Mouse (Mus musculus) lung, embryonic 14.5 days (tissue): Measurements from ENCODE around the gene Ap5s1. TPM values are rescaled to one million over a fixed set of nuclear protein-coding genes. Genes with fewer than 3 reads are reported as not detected.
"Not testable (repeated sequence)": the region's sequence is repeated elsewhere in the genome, so short reads cannot be mapped to it uniquely, and the experiment has no call there.

Experiments
- ATAC-seq: fragments of 200-750 bp; cut with Nextera tagmentation; 2 replicates; pipeline ENCODE4 v1.8.0; 2017; ENCODE audit warnings: mild to moderate bottlenecking, moderate TSS enrichment, moderate library complexity; ENCODE audit not compliant: insufficient read depth
- DNase-seq: peaks from one replicate; pipeline ENCODE4 v3.0.0-alpha.2; 2015
- H3K27ac ChIP-seq: fragments of 300-500 bp; sonication (generic); 2 replicates; pipeline ENCODE4 v1.5.1; 2014; ENCODE audit warnings: low read depth, mild to moderate bottlenecking, moderate library complexity
- H3K27me3 ChIP-seq: fragments of 300-500 bp; sonication (generic); 2 replicates; pipeline ENCODE4 v1.6.1; 2014; ENCODE audit warnings: low read length, control low read depth; ENCODE audit not compliant: insufficient read depth
- H3K36me3 ChIP-seq: fragments of 300-500 bp; sonication (generic); 2 replicates; pipeline ENCODE4 v1.6.1; 2014; ENCODE audit warnings: control low read depth; ENCODE audit not compliant: insufficient read depth
- H3K4me1 ChIP-seq: fragments of 300-500 bp; sonication (generic); 2 replicates; pipeline ENCODE4 v1.6.1; 2014; ENCODE audit warnings: antibody characterized with exemption, control low read depth; ENCODE audit not compliant: insufficient read depth
- H3K4me2 ChIP-seq: fragments of 300-500 bp; sonication (generic); 2 replicates; pipeline ENCODE4 v1.6.1; 2014; ENCODE audit warnings: mild to moderate bottlenecking
- H3K4me3 ChIP-seq: fragments of 300-500 bp; sonication (generic); 2 replicates; pipeline ENCODE4 v1.5.1; 2014; ENCODE audit warnings: low read depth, low read length
- H3K9ac ChIP-seq: fragments of 300-500 bp; sonication (generic); 2 replicates; pipeline ENCODE4 v1.6.1; 2014
- H3K9me3 ChIP-seq: fragments of 300-500 bp; sonication (generic); 2 replicates; pipeline ENCODE4 v1.6.1; 2016; ENCODE audit warnings: low read depth, low read length, control low read depth
- CTCF ChIP-seq: IDR thresholded peaks from 2 replicates; pipeline ENCODE4 v1.5.1; 2016; ENCODE audit warnings: antibody characterized with exemption, low read depth
- WGBS: fragments of 180-500 bp; shearing (Covaris S2); extraction: QIAGEN DNeasy Blood & Tissue Kit; methylation state at CpG from one replicate; pipeline ENCODE4 v1.1.7; 2014; 5-methylcytosine and 5-hydroxymethylcytosine counted together
- polyA plus RNA-seq: library from polyadenylated mRNA; unstranded; fragments of >200 nt; fragmentation: Nextera tagmentation; extraction: Ambion mirVana; gene quantifications from 2 replicates; pipeline ENCODE4 v1.2.1, GENCODE M21; 2014

Ap5s1 gene
- polyA plus RNA-seq, 1 experiment from 2014 or later = 24.5 TPM

GRCm38 (mm10) chr2:131221853-131222515 lies 15.1 kb downstream of the Ap5s1 start:
- Histone ChIP-seq H3K27me3 (no peaks in the 10 kb centered on the region), H3K9ac (no peak overlapping the region), H3K36me3 (no peaks in the 10 kb centered on the region), H3K27ac (no peak overlapping the region; the same call in 1 of the 2 replicates), H3K9me3 (no peaks in the 10 kb centered on the region), H3K4me1 (no peaks in the 10 kb centered on the region; the same call in 1 of the 2 replicates), H3K4me3 (no peak overlapping the region), H3K4me2 (no peak overlapping the region)
- no peak for TF ChIP-seq CTCF
- WGBS = 52% methylated on average over 3 of the region's 3 CpGs
- DNase-seq (no peak), ATAC-seq (no peak)

DNA sequence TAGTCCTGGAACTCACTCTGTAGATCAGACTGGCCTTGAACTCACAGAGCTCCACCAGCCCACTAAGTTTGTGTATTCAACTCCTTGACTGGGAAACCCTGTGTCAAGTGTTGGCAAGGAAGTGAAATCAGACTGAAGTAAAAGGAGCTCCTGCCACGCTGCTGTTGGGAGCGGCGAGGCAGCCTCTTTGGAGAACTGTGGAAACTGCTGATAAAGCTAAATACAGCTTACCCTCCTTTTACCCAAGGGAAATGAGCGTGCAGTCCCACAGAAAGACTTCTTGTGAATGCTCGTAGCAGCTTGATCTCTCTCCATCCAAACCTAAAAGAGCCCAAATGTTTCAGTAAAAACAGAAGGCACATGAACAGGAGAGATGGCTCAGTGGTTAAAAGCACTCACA lies 15.7 kb downstream of the Ap5s1 start:
- H3K4me2 ChIP-seq = no peak overlapping the region
- no peaks in the 10 kb centered on the region for H3K9me3 ChIP-seq
- ATAC-seq = no peak
- WGBS = 34% methylated on average over 5 of the region's 5 CpGs
- TF ChIP-seq CTCF = no peak
- no peak overlapping the region; the same call in 1 of the 2 replicates for H3K27ac ChIP-seq
- H3K9ac ChIP-seq = no peak overlapping the region
- DNase-seq = peak; percentile 34
- no peaks in the 10 kb centered on the region; the same call in 1 of the 2 replicates for H3K4me1 ChIP-seq
- H3K27me3 ChIP-seq = no peaks in the 10 kb centered on the region
- no peaks in the 10 kb centered on the region for H3K36me3 ChIP-seq
- H3K4me3 ChIP-seq = no peak overlapping the region

DNA sequence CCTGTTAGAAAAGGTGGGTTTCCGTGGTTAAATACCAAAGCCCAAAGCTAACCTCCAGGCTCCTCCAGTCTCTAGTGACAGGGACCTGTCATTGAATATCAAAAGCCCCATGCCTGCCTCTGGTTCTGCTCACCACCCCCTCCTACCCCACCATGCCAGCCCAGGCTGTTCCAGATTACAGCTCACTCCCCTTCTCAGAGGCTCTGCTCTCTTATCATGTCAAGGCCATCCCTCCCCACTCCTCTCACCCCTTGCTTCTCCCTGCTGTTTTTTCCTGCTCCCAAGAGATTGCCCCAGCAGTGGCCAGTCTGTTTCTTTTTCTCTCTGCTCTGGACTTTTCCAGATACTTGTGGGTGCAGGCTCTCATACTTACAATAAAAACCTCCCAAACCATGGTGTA lies 16.7 kb downstream of the Ap5s1 start:
- H3K4me3 ChIP-seq = no peak overlapping the region
- H3K9ac ChIP-seq = no peak overlapping the region
- WGBS = 69% methylated on average over 1 of the region's 1 CpGs
- no peak overlapping the region for H3K4me2 ChIP-seq
- ATAC-seq = peak; percentile 63; the same call in 1 of the 2 replicates
- H3K36me3 ChIP-seq = no peaks in the 10 kb centered on the region
- DNase-seq = no peak
- no peak overlapping the region for H3K27ac ChIP-seq
- TF ChIP-seq CTCF = no peak
- no peaks in the 10 kb centered on the region; the same call in 1 of the 2 replicates for H3K4me1 ChIP-seq
- H3K9me3 ChIP-seq = no peaks in the 10 kb centered on the region
- H3K27me3 ChIP-seq = no peaks in the 10 kb centered on the region

DNA sequence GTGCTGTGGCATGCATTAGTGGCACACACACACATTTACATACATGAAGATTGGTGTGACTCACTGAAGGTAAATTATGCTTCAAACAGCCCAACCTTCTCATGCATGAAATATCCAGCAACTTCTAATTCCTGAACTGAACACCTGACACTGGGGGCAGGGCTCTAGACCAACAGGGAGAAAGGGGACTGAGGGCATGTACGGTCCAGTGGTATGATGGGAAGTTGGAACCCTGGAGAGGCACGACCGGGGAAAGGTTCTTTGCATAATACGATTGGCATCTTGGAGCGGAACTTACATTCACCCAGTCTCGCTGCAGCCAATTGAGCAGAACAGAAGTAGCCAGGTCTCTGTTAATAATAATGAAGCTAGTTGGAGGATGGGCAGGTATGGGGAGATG lies 18.3 kb downstream of the Ap5s1 start:
- DNase-seq = no peak
- Histone ChIP-seq H3K27me3 (no peaks in the 10 kb centered on the region), H3K36me3 (no peaks in the 10 kb centered on the region), H3K9me3 (no peaks in the 10 kb centered on the region), H3K27ac (no peak overlapping the region), H3K9ac (no peak overlapping the region), H3K4me3 (no peak overlapping the region), H3K4me1 (no peaks in the 10 kb centered on the region; the same call in 1 of the 2 replicates), H3K4me2 (no peak overlapping the region)
- no peak for ATAC-seq
- 71% methylated on average over 6 of the region's 6 CpGs for WGBS
- no peak for TF ChIP-seq CTCF

- 66% methylated on average over 2 of the region's 2 CpGs for WGBS
- ATAC-seq = not testable (repeated sequence)
These were observed 19.8 kb downstream of the Ap5s1 start for GRCm38 (mm10) chr2:131226669-131227068.

DNA sequence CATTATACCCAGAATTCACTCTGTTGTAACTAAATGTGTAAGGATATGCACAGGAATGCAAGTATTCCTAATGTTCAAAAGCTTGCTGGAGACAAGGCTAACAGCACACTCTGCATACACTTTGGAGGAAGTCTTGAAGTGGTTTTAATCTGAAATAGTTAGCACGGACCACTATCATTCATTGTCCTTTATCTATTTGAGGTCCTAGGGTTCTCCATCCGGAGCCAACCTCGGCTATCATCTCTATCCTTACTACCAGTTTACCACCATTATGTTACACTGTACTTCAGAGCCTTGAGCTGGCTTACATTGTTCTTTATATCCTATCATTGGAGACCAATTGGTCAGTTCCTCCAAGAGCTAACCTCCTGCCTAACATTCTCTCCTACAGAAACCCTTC lies 20.4 kb downstream of the Ap5s1 start:
- Histone ChIP-seq H3K9ac (no peak overlapping the region), H3K4me2 (no peak overlapping the region), H3K27ac (no peak overlapping the region), H3K9me3 (no peaks in the 10 kb centered on the region), H3K36me3 (no peaks in the 10 kb centered on the region), H3K4me3 (no peak overlapping the region), H3K4me1 (no peaks in the 10 kb centered on the region), H3K27me3 (no peaks in the 10 kb centered on the region)
- WGBS = 81% methylated on average over 3 of the region's 3 CpGs
- DNase-seq = no peak
- ATAC-seq = no peak
- TF ChIP-seq CTCF = no peak

More at GRCm38 (mm10) chr2:131226669-131227068, 19.8 kb downstream of the Ap5s1 start:
- not testable (repeated sequence) for H3K27ac ChIP-seq, H3K36me3 ChIP-seq, DNase-seq, H3K4me3 ChIP-seq, H3K4me2 ChIP-seq, H3K9ac ChIP-seq, H3K4me1 ChIP-seq, H3K27me3 ChIP-seq, H3K9me3 ChIP-seq

DNA sequence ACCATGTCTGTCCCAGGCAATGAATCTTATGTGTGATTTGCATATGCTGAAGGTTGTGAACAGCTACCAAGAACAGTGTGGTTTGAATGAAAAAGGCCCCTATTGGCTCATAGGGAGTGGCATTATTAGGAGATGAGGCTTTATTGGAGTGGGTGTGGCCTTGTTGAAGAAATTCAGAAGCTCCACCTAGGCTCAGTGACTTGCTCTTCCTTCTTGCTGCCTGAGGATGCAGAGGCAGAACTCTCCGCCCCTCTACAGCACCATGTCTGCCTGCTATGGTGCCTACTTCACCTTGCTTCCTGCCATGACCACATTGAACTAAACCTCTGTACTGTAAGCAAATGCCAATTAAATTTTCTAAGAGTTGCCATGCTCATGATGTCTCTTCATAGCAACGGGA lies 25.7 kb downstream of the Ap5s1 start:
- no peak overlapping the region for H3K4me3 ChIP-seq
- ATAC-seq (no peak), DNase-seq (no peak)
- H3K4me2 ChIP-seq = no peak overlapping the region
- H3K27ac ChIP-seq = no peak overlapping the region
- H3K9me3 ChIP-seq = no peaks in the 10 kb centered on the region
- H3K27me3 ChIP-seq = no peaks in the 10 kb centered on the region
- H3K4me1 ChIP-seq = peaks cover 12% of the 10 kb centered on the region; the same call in 1 of the 2 replicates
- 80% methylated on average over 2 of the region's 2 CpGs for WGBS
- no peak overlapping the region for H3K9ac ChIP-seq
- H3K36me3 ChIP-seq = no peaks in the 10 kb centered on the region
- no peak for TF ChIP-seq CTCF
